Mouse (Mus musculus): ENCODE measurements around the gene Cst9.

The Cst9 gene

DNA sequence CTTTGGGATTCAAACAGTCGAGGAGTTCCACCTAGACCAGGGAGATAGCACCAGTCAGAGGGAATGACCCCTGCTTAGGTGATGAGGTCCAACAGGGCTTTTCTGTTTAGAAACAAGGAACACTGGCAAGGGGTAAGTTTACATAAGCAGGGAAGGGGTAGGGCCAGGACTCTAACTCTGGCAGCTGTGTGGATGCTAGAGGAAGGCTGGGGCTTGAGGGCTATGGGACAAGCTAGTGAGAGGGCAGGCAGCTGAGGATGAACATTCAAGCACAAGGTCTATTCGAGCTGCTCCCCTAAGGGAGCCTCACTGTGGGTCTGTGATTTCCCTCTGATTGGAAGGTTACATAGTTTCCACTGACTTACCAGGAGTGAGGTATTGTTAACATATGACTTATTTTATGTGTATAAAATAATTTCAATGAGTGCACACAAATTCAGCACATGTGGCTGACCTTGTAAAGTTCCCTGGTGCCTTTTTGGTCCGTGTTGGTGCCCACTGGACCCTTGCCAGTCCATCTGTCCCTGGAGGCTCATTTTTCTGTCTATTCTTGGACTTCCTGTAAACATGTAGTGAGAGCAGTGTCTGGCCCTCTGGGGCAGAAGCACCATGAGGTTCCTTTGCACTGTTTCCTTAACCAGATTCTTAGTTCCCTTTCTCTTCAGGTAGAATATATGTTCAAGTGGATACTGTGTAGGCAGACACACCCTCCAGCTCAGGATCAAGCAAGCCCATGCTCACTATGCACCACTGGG, 42.2 kb downstream of the Cst9 start:
- DNase-seq (ENCODE audit: low spot score in 2 of 2) = no peak

DNA sequence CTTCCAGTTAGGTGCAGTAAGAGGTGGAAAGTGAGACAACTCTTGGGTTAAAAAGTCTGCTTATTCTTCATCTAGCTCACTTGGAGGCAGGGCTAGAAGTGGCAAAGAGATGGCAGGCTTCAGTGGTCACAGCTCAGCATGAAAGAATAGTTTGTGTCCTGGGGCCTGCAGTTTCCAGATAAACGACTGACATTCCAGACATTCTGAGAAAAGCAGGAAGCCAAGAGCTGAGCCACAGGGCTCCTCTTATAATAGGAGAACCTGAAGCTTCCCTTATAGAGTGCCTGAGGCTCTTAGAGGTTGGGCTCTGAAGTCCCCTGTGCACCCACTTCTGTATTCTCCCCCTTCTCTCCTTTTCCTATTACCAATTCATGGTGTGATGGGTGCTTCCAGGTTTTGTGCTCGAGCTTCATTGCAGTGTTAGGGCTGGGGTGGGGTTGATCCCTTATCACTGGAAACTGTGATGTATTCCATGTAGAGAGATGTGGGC, 43.7 kb downstream of the Cst9 start:
- DNase-seq (ENCODE audit: low spot score in 2 of 2) = no peak

- no peak for DNase-seq (ENCODE audit: low spot score in 2 of 2)
Observed at GRCm38 (mm10) chr2:148879199-148879598, 44.3 kb downstream of the Cst9 start.

DNA sequence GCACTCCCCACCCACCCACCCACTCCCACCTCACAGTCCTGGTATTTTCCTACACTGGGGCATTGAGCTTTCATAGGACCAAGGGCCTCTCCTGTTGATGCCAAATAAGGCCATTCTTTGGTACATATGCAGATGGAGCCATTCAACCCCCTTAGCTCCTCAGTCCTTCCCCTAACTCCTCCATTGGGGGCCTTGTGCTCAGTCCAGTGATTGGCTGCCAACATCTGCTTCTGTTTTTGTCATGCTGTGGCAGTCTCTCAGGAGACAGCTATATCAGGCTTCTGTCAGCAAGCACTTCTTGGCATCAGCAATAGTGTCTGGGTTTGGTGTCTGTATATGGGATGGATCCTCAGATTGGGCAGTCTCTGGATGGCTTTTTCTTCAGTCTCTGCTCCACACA, 49.8 kb downstream of the Cst9 start:
- no peak for DNase-seq (ENCODE audit: low spot score in 2 of 2)

All from urinary bladder, postnatal 4 days (tissue).